Mouse (Mus musculus): ENCODE measurements at regions not wholly inside any gene's neighbourhood (a gene's known extent, or its start where the extent isn't known, plus 50 kb on each side); places are given as distances from the start of the nearest gene placed in this dataset.

GRCm38 (mm10) chr2:117048290-117048730, 72.9 kb upstream of the Spred1 start:
- H3K27ac ChIP-seq (ENCODE audit: insufficient read depth, low read length) = no peak overlapping the region
- H3K4me1 ChIP-seq (ENCODE audit: control insufficient read depth, insufficient read depth, low read length) = peaks cover 7% of the 10 kb centered on the region; the same call in 1 of the 2 replicates
- TF ChIP-seq CTCF (IDR thresholded peaks at IDR 0.05; ENCODE audit: borderline replicate concordance, insufficient read depth, low read length) (no peak), POLR2A (IDR thresholded peaks at IDR 0.05; ENCODE audit: low read depth, low read length) (no peak)
- no peak overlapping the region for H3K4me3 ChIP-seq (ENCODE audit: insufficient read depth, low read length)

GRCm38 (mm10) chr2:117050061-117050460, 71.1 kb upstream of the Spred1 start:
- Histone ChIP-seq H3K27ac (ENCODE audit: insufficient read depth, low read length) (no peak overlapping the region), H3K4me3 (ENCODE audit: insufficient read depth, low read length) (no peak overlapping the region), H3K4me1 (ENCODE audit: control insufficient read depth, insufficient read depth, low read length) (peaks cover 7% of the 10 kb centered on the region; the same call in 1 of the 2 replicates)
- no peak for TF ChIP-seq POLR2A (IDR thresholded peaks at IDR 0.05; ENCODE audit: low read depth, low read length)
- no peak for TF ChIP-seq CTCF (IDR thresholded peaks at IDR 0.05; ENCODE audit: borderline replicate concordance, insufficient read depth, low read length)

GRCm38 (mm10) chr2:117064126-117064525, 57.0 kb upstream of the Spred1 start:
- no peak overlapping the region for H3K27ac ChIP-seq (ENCODE audit: insufficient read depth, low read length)
- H3K4me3 ChIP-seq (ENCODE audit: insufficient read depth, low read length) = no peak overlapping the region
- TF ChIP-seq POLR2A (IDR thresholded peaks at IDR 0.05; ENCODE audit: low read depth, low read length) (no peak), CTCF (IDR thresholded peaks at IDR 0.05; ENCODE audit: borderline replicate concordance, insufficient read depth, low read length) (no peak)
- H3K4me1 ChIP-seq (ENCODE audit: control insufficient read depth, insufficient read depth, low read length) = no peaks in the 10 kb centered on the region

GRCm38 (mm10) chr2:117070348-117070747, 50.8 kb upstream of the Spred1 start:
- TF ChIP-seq CTCF (IDR thresholded peaks at IDR 0.05; ENCODE audit: borderline replicate concordance, insufficient read depth, low read length) (no peak), POLR2A (IDR thresholded peaks at IDR 0.05; ENCODE audit: low read depth, low read length) (no peak)
- no peak overlapping the region for H3K27ac ChIP-seq (ENCODE audit: insufficient read depth, low read length)
- H3K4me3 ChIP-seq (ENCODE audit: insufficient read depth, low read length) = no peak overlapping the region
- H3K4me1 ChIP-seq (ENCODE audit: control insufficient read depth, insufficient read depth, low read length) = no peaks in the 10 kb centered on the region

- no peak for TF ChIP-seq CTCF (IDR thresholded peaks at IDR 0.05; ENCODE audit: borderline replicate concordance, insufficient read depth, low read length)
- no peak for TF ChIP-seq POLR2A (IDR thresholded peaks at IDR 0.05; ENCODE audit: low read depth, low read length)
- Histone ChIP-seq H3K27ac (ENCODE audit: insufficient read depth, low read length) (no peak overlapping the region), H3K4me1 (ENCODE audit: control insufficient read depth, insufficient read depth, low read length) (no peaks in the 10 kb centered on the region), H3K4me3 (ENCODE audit: insufficient read depth, low read length) (no peak overlapping the region)
Measured at GRCm38 (mm10) chr2:117071098-117071497, 50.1 kb upstream of the Spred1 start.

Measured in embryonic fibroblast, embryonic 13.5 days (primary cell).